Mouse (Mus musculus) lung, postnatal 0 days (tissue): ENCODE data around the gene 1700029I15Rik. TPM values are rescaled to one million over a fixed set of nuclear protein-coding genes. Genes with fewer than 3 reads are reported as not detected.

ENCODE experiments used
- ATAC-seq: fragments of 200-750 bp; cut with Nextera tagmentation; 2 replicates; pipeline ENCODE4 v1.8.0; 2017; ENCODE audit warnings: moderate library complexity
- DNase-seq: peaks from one replicate; pipeline ENCODE4 v3.0.0-alpha.2; 2016; ENCODE audit warnings: low spot score
- H3K27ac ChIP-seq: fragments of 300-500 bp; sonication (generic); 2 replicates; pipeline ENCODE4 v1.5.1; 2014; ENCODE audit warnings: antibody characterized with exemption, mild to moderate bottlenecking, low read length, mixed read lengths
- H3K27me3 ChIP-seq: fragments of 300-500 bp; sonication (generic); replicated peaks from 2 replicates; pipeline ENCODE4 v1.6.1; 2014; ENCODE audit warnings: low read length, mixed read lengths; ENCODE audit not compliant: insufficient read depth
- H3K36me3 ChIP-seq: fragments of 300-500 bp; sonication (generic); 2 replicates; pipeline ENCODE4 v1.6.1; 2014; ENCODE audit warnings: low read length, mixed read lengths; ENCODE audit not compliant: insufficient read depth
- H3K4me1 ChIP-seq: fragments of 300-500 bp; sonication (generic); 2 replicates; pipeline ENCODE4 v1.6.1; 2014; ENCODE audit warnings: antibody characterized with exemption, low read depth, low read length, mixed read lengths; ENCODE audit not compliant: insufficient read depth
- H3K4me2 ChIP-seq: fragments of 300-500 bp; sonication (generic); replicated peaks from 2 replicates; pipeline ENCODE4 v1.6.1; 2014; ENCODE audit warnings: low read depth, mild to moderate bottlenecking, low read length, moderate library complexity, mixed read lengths
- H3K4me3 ChIP-seq: fragments of 300-500 bp; sonication (generic); 2 replicates; pipeline ENCODE4 v1.5.1; 2014; ENCODE audit warnings: low read depth, low read length
- H3K9ac ChIP-seq: fragments of 300-500 bp; sonication (generic); replicated peaks from 2 replicates; pipeline ENCODE4 v1.6.1; 2014; ENCODE audit warnings: low read depth, mild to moderate bottlenecking
- H3K9me3 ChIP-seq: fragments of 300-500 bp; sonication (generic); 2 replicates; pipeline ENCODE4 v1.6.1; 2016; ENCODE audit warnings: low read length, mixed read lengths
- CTCF ChIP-seq: IDR thresholded peaks from 2 replicates; pipeline ENCODE4 v1.5.1; 2016; ENCODE audit warnings: antibody characterized with exemption, mild to moderate bottlenecking
- EP300 ChIP-seq: IDR thresholded peaks from 2 replicates; pipeline ENCODE4 v1.6.1; 2016; ENCODE audit warnings: antibody characterized with exemption, mild to moderate bottlenecking, control low read depth
- WGBS: fragments of 180-500 bp; shearing (Covaris S2); extraction: QIAGEN DNeasy Blood & Tissue Kit; methylation state at CpG from one replicate; pipeline ENCODE4 v1.1.7; 2014; 5-methylcytosine and 5-hydroxymethylcytosine counted together
- polyA plus RNA-seq: library from polyadenylated mRNA; unstranded; fragments of >200 nt; fragmentation: Nextera tagmentation; extraction: Ambion mirVana; gene quantifications from 2 replicates; pipeline ENCODE4 v1.2.1, GENCODE M21; 2015

1700029I15Rik gene
- polyA plus RNA-seq, 1 experiment from 2014 or later, result 2.3 TPM

- H3K9me3 ChIP-seq, result no peaks in the 10 kb centered on the region
- H3K27me3 ChIP-seq, result no peaks in the 10 kb centered on the region
- DNase-seq, result no peak
- H3K27ac ChIP-seq, result no peak overlapping the region
- no peak overlapping the region for H3K4me2 ChIP-seq
- TF ChIP-seq EP300 (no peak), CTCF (no peak)
- no peak overlapping the region for H3K4me3 ChIP-seq
- ATAC-seq, result no peak
- H3K9ac ChIP-seq, result no peak overlapping the region
- H3K4me1 ChIP-seq, result no peaks in the 10 kb centered on the region
- H3K36me3 ChIP-seq, result peaks cover 24% of the 10 kb centered on the region
- 73% methylated on average over 4 of the region's 4 CpGs for WGBS
These were observed 421 bp downstream of the 1700029I15Rik start for GRCm38 (mm10) chr2:92382759-92383158.

GRCm38 (mm10) chr2:92384101-92384500 lies 1.8 kb downstream of the 1700029I15Rik start:
- no peak overlapping the region for H3K9ac ChIP-seq
- no peak overlapping the region for H3K27ac ChIP-seq
- no peak overlapping the region for H3K4me3 ChIP-seq
- TF ChIP-seq EP300 (no peak), CTCF (no peak)
- no peaks in the 10 kb centered on the region for H3K9me3 ChIP-seq
- no peaks in the 10 kb centered on the region for H3K27me3 ChIP-seq
- H3K36me3 ChIP-seq, result peaks cover 16% of the 10 kb centered on the region
- WGBS, result 74% methylated on average over 4 of the region's 4 CpGs
- H3K4me2 ChIP-seq, result no peak overlapping the region
- ATAC-seq (no peak), DNase-seq (no peak)
- 0 out of 2 replicates have a peak, but pooled peaks cover 6% of the 10 kb centered on the region for H3K4me1 ChIP-seq

GRCm38 (mm10) chr2:92385113-92386051 lies 3.0 kb downstream of the 1700029I15Rik start:
- H3K4me1 ChIP-seq, result 0 out of 2 replicates have a peak, but pooled peaks cover 6% of the 10 kb centered on the region
- no peak overlapping the region for H3K9ac ChIP-seq
- no peak for TF ChIP-seq EP300
- TF ChIP-seq CTCF, result no peak
- H3K36me3 ChIP-seq, result peaks cover 11% of the 10 kb centered on the region; the same call in 1 of the 2 replicates
- ATAC-seq (no peak), DNase-seq (no peak)
- no peak overlapping the region for H3K4me2 ChIP-seq
- 74% methylated on average over 22 of the region's 22 CpGs for WGBS
- no peaks in the 10 kb centered on the region for H3K9me3 ChIP-seq
- H3K27me3 ChIP-seq, result no peaks in the 10 kb centered on the region
- no peak overlapping the region for H3K4me3 ChIP-seq
- no peak overlapping the region for H3K27ac ChIP-seq

GRCm38 (mm10) chr2:92386821-92387570 lies 4.7 kb downstream of the 1700029I15Rik start:
- WGBS, result 90% methylated on average over 30 of the region's 30 CpGs
- Histone ChIP-seq H3K4me3 (no peak overlapping the region), H3K36me3 (no peaks in the 10 kb centered on the region), H3K27me3 (no peaks in the 10 kb centered on the region), H3K9me3 (no peaks in the 10 kb centered on the region), H3K4me1 (0 out of 2 replicates have a peak, but pooled peaks cover 6% of the 10 kb centered on the region), H3K9ac (no peak overlapping the region), H3K4me2 (no peak overlapping the region), H3K27ac (no peak overlapping the region)
- TF ChIP-seq CTCF (no peak), EP300 (no peak)
- ATAC-seq (no peak), DNase-seq (no peak)

GRCm38 (mm10) chr2:92387646-92388045 lies 5.3 kb downstream of the 1700029I15Rik start:
- H3K4me1 ChIP-seq, result 0 out of 2 replicates have a peak, but pooled peaks cover 6% of the 10 kb centered on the region
- no peak overlapping the region for H3K4me3 ChIP-seq
- DNase-seq (no peak), ATAC-seq (no peak)
- no peak for TF ChIP-seq CTCF
- no peak for TF ChIP-seq EP300
- H3K27me3 ChIP-seq, result no peaks in the 10 kb centered on the region
- H3K9me3 ChIP-seq, result no peaks in the 10 kb centered on the region
- H3K4me2 ChIP-seq, result no peak overlapping the region
- H3K36me3 ChIP-seq, result no peaks in the 10 kb centered on the region
- no peak overlapping the region for H3K9ac ChIP-seq
- H3K27ac ChIP-seq, result no peak overlapping the region
- WGBS, result 75% methylated on average over 4 of the region's 4 CpGs

- no peak overlapping the region for H3K9ac ChIP-seq
- no peak overlapping the region for H3K4me2 ChIP-seq
- WGBS, result 46% methylated on average over 3 of the region's 3 CpGs
- no peaks in the 10 kb centered on the region for H3K9me3 ChIP-seq
- 0 out of 2 replicates have a peak, but pooled peaks cover 6% of the 10 kb centered on the region for H3K4me1 ChIP-seq
- H3K27ac ChIP-seq, result no peak overlapping the region
- no peak for TF ChIP-seq CTCF
- TF ChIP-seq EP300, result no peak
- no peak overlapping the region for H3K4me3 ChIP-seq
- no peak for DNase-seq
- H3K36me3 ChIP-seq, result no peaks in the 10 kb centered on the region
- H3K27me3 ChIP-seq, result no peaks in the 10 kb centered on the region
- ATAC-seq, result no peak
These were observed 5.8 kb downstream of the 1700029I15Rik start for GRCm38 (mm10) chr2:92388081-92388517.
